Mouse (Mus musculus) liver, adult 2 months (tissue): ENCODE results near the gene Cwc22. TPM values are rescaled to one million over a fixed set of nuclear protein-coding genes. Genes with fewer than 3 reads are reported as not detected.

Experiments
- DNase-seq: peaks from one replicate; pipeline ENCODE4 v3.0.0-alpha.2; 2011; ENCODE audit warnings: low read depth, low spot score; ENCODE audit errors: extremely low read depth
- H3K27ac ChIP-seq: fragments of 200-500 bp; replicated peaks from 2 replicates; pipeline ENCODE4 v1.5.1; 2012; ENCODE audit warnings: low read depth, mild to moderate bottlenecking, control low read depth, inconsistent platforms, low read length; ENCODE audit not compliant: insufficient read depth
- H3K27me3 ChIP-seq: fragments of 200-500 bp; 2 replicates; pipeline ENCODE4 v1.6.1; 2012; ENCODE audit warnings: mild to moderate bottlenecking, moderate library complexity, low read length, inconsistent platforms; ENCODE audit not compliant: control insufficient read depth, insufficient read depth
- H3K36me3 ChIP-seq: fragments of 200-500 bp; 2 replicates; pipeline ENCODE4 v1.6.1; 2012; ENCODE audit warnings: low read length, inconsistent platforms; ENCODE audit not compliant: control insufficient read depth, insufficient read depth
- H3K4me1 ChIP-seq: fragments of 200-500 bp; 2 replicates; pipeline ENCODE4 v1.6.1; 2011; ENCODE audit warnings: low read length; ENCODE audit not compliant: control insufficient read depth, insufficient read depth
- H3K4me3 ChIP-seq: fragments of 200-500 bp; 2 replicates; pipeline ENCODE4 v1.5.1; 2011; ENCODE audit warnings: low read depth, mild to moderate bottlenecking, control low read depth, low read length, moderate library complexity; ENCODE audit not compliant: insufficient read depth
- H3K79me2 ChIP-seq: fragments of 200-500 bp; 2 replicates; pipeline ENCODE4 v1.6.1; 2012; ENCODE audit warnings: inconsistent platforms, mild to moderate bottlenecking, low read length, moderate library complexity; ENCODE audit not compliant: control insufficient read depth, insufficient read depth
- H3K9ac ChIP-seq: fragments of 200-500 bp; 2 replicates; pipeline ENCODE4 v1.6.1; 2012; ENCODE audit warnings: low read depth, mild to moderate bottlenecking, control low read depth, inconsistent platforms, low read length
- CTCF ChIP-seq: fragments of 200-500 bp; IDR thresholded peaks from 2 replicates; pipeline ENCODE4 v1.5.1; 2011; ENCODE audit warnings: low read depth, low read length, control low read depth
- POLR2A ChIP-seq: fragments of 200-500 bp; IDR thresholded peaks from 2 replicates; pipeline ENCODE4 v1.6.1; 2011; ENCODE audit warnings: low read length, control low read depth; ENCODE audit not compliant: insufficient read depth; ENCODE audit errors: extremely low read depth
- WGBS: fragments of 180-500 bp; shearing (Covaris S2); methylation state at CpG from one replicate; pipeline ENCODE4 v1.1.7; 2018; 5-methylcytosine and 5-hydroxymethylcytosine counted together
- polyA plus RNA-seq: library from polyadenylated mRNA; depleted of rRNA; stranded (reverse); fragments of >200 nt; gene quantifications from 2 replicates; pipeline ENCODE4 v1.2.3, GENCODE M21; 2012
- total RNA-seq: library from RNA; depleted of rRNA; stranded (reverse); fragments of >200 nt; gene quantifications from 2 replicates; pipeline ENCODE4 v1.2.3, GENCODE M21; 2014

Gene Cwc22
- total and polyA plus RNA-seq, 2 experiments: 3.4 to 10.6 TPM

DNA sequence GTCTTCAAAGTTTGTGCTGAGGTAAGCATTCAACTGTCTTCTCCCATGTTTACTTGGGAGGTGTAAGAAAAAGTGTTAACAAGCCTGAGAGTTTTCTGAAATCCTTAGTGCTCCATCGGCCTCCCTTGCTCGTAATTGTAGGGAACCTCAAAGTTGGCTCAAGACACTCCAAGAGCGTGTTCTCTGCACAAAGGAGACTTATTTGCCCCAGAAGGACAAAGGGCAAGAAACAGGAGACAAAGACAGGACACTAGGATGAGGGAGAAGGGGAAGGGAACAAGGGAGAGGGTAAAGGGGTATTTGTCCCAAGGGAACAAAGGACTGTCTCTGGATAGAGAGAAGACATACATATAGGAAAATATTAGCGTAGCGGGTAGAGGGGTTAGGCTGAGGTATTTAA is 1.9 kb downstream of the Cwc22 start:
- peaks cover 2% of the 10 kb centered on the region; the same call in 1 of the 2 replicates for H3K4me1 ChIP-seq
- H3K27me3 ChIP-seq: no peaks in the 10 kb centered on the region
- no peak overlapping the region for H3K9ac ChIP-seq
- H3K36me3 ChIP-seq: peaks cover 5% of the 10 kb centered on the region
- H3K27ac ChIP-seq: no peak overlapping the region
- TF ChIP-seq CTCF (no peak), POLR2A (no peak)
- no peak for DNase-seq
- WGBS: 98% methylated on average over 5 of the region's 5 CpGs
- no peak overlapping the region for H3K4me3 ChIP-seq
- H3K79me2 ChIP-seq: peaks cover 20% of the 10 kb centered on the region; the same call in 1 of the 2 replicates

DNA sequence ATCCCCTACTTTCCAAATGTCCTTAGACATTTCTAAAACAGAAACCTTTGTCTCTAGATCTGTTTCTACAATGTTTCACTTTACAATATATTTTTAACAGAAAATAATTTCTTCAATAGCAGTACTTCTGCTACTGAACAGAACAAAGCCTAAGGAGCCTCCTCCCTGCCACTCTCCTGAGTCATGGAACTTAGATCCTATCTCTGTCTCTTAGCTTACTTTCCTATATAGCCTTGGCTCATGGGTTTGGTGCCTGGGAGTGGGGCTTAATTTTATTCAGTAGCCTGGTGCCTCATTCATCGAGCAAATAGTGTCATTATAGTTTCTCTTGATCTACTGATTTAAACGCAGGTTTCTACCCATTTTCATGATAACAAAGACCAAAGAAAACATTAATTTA is 4.2 kb downstream of the Cwc22 start:
- TF ChIP-seq CTCF (no peak), POLR2A (no peak)
- no peak for DNase-seq
- WGBS: 93% methylated on average over 2 of the region's 2 CpGs
- Histone ChIP-seq H3K9ac (no peak overlapping the region), H3K36me3 (peaks cover 5% of the 10 kb centered on the region), H3K27ac (no peak overlapping the region), H3K27me3 (no peaks in the 10 kb centered on the region), H3K79me2 (peaks cover 23% of the 10 kb centered on the region; the same call in 1 of the 2 replicates), H3K4me1 (peaks cover 2% of the 10 kb centered on the region; the same call in 1 of the 2 replicates), H3K4me3 (no peak overlapping the region)

DNA sequence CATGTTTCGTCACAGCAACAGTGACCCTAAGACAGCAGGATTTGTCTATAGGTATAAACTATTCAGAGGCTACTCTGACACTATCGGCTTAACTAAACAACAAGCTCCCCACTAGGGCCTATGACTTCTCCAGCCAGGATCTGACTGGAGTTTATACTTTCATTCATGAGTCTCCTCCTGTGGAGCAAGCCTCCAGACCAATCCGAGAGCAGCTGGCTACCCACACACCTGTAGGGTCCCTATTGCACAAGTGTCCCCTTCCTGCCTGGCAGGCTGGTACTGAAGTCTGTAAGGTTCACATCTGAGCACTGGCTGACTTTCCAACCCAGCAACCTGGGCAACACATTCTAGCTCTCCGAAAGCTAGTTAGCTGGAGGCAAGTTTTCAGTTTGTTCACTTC is 7.9 kb downstream of the Cwc22 start:
- Histone ChIP-seq H3K4me1 (no peaks in the 10 kb centered on the region), H3K79me2 (peaks cover 3% of the 10 kb centered on the region; the same call in 1 of the 2 replicates), H3K27ac (no peak overlapping the region), H3K27me3 (no peaks in the 10 kb centered on the region), H3K9ac (no peak overlapping the region), H3K4me3 (no peak overlapping the region), H3K36me3 (peaks cover 27% of the 10 kb centered on the region)
- TF ChIP-seq POLR2A: no peak
- DNase-seq: no peak
- WGBS: 86% methylated on average over 4 of the region's 4 CpGs

DNA sequence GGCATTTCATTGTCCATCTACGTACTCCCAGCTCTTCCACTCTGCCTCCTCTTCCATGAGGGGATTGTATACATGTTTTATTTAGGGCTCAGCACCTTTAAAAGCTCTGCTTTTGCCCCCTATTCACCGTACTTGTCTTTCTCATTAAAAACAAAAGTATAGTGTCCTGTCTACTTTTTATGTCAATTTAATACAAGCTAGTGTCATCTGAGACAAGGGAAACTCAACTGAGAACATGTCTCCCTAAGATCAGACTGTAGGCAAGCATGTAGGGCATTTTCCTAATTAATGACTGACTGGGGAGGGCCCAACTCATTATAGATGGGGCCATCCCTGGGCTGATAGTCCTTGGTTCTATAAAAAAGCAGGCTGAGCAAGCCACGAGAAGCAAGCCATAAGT is 8.4 kb downstream of the Cwc22 start:
- no peak for DNase-seq
- no peaks in the 10 kb centered on the region for H3K27me3 ChIP-seq
- H3K9ac ChIP-seq: no peak overlapping the region
- no peak overlapping the region for H3K27ac ChIP-seq
- H3K4me3 ChIP-seq: no peak overlapping the region
- TF ChIP-seq CTCF: no peak
- TF ChIP-seq POLR2A: no peak
- 90% methylated on average over 3 of the region's 3 CpGs for WGBS
- no peaks in the 10 kb centered on the region for H3K4me1 ChIP-seq
- H3K79me2 ChIP-seq: peaks cover 3% of the 10 kb centered on the region; the same call in 1 of the 2 replicates
- H3K36me3 ChIP-seq: peaks cover 31% of the 10 kb centered on the region

DNA sequence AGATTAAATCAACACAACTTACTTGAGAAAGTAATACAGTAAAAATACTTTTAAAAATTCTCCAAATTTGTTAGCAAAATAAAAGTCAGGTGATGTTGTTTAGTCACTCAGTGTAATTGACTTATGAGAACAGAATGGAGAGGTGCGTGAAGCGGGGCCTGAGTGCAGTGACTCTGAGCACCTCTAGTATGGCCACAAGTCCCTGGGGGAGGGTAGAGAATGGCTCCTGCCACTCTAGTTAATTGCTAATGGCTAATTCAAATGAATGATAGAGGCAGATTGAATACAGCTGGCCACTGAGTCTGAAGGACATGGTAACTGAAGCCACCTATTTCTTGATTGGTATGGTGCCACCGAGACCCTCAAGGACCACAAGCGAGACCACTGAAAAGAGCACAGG is 12.0 kb downstream of the Cwc22 start:
- Histone ChIP-seq H3K4me3 (no peak overlapping the region), H3K36me3 (peaks cover 45% of the 10 kb centered on the region), H3K79me2 (peaks cover 3% of the 10 kb centered on the region; the same call in 1 of the 2 replicates), H3K27me3 (no peaks in the 10 kb centered on the region), H3K9ac (no peak overlapping the region), H3K27ac (no peak overlapping the region), H3K4me1 (no peaks in the 10 kb centered on the region)
- TF ChIP-seq CTCF (no peak), POLR2A (no peak)
- WGBS: 98% methylated on average over 4 of the region's 4 CpGs
- DNase-seq: no peak

DNA sequence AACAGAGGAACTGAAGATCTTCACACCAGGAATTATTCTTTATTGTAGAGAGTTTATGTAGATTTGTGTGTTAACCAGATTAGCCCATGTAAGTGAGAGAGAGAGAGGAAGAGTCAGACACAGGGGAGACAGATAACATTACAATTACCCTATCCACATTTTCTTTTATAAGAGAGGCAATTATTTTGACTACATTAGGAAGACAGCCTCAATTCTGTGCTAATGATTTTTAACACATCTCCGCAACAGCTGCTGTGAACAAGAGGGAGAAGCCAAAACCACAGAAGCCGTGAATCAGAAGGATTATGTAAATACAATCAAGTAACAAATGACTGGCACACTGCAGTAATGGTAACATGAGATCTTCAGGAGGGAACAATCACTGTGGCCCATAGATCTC is 12.5 kb downstream of the Cwc22 start:
- Histone ChIP-seq H3K27me3 (no peaks in the 10 kb centered on the region), H3K36me3 (peaks cover 48% of the 10 kb centered on the region), H3K4me3 (no peak overlapping the region), H3K27ac (no peak overlapping the region), H3K4me1 (no peaks in the 10 kb centered on the region), H3K79me2 (peaks cover 3% of the 10 kb centered on the region; the same call in 1 of the 2 replicates), H3K9ac (no peak overlapping the region)
- DNase-seq: no peak
- no peak for TF ChIP-seq CTCF
- no peak for TF ChIP-seq POLR2A
- 89% methylated on average over 2 of the region's 2 CpGs for WGBS
